Mouse (Mus musculus): ENCODE data around the gene Plgrkt.
"Not testable (repeated sequence)": the region's sequence is repeated elsewhere in the genome, so short reads cannot be mapped to it uniquely, and the experiment has no call there.

Plgrkt gene

GRCm38 (mm10) chr19:29366969-29367622, at the start of gene Plgrkt, which contains the start of gene Cd274:
TSS of gene Plgrkt (minus strand) at chr19:29367390.
TSS of gene Cd274 (plus strand) at chr19:29367455.
- DNase-seq (ENCODE audit: low spot score in 2 of 2): peak; percentile 59 to 69

DNA sequence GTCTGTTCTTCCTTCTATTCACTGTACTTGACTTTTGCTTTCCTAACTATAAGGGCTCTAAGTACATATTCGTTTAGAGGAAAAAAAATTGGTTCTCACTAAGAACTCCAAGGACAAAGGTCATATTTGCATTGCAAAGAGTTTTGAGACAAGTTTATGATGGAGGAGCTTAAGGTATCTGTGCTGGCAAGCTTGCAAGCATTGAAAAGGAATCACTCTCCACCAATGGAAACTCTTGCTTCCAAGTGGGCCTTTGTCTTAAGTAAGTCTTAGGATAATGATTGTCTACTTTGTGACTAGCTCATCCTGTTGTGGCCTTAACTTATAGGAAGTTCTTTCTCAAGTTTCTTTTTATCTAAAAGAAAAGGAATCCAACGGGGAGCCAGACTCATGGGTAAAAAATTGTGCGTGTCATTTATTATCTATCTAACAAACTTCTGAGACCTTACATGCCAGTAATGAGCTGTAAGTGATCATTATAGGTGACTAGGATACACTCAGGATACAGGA, 49.3 kb upstream of the Plgrkt start:
- DNase-seq (ENCODE audit: low spot score in 2 of 2): no peak

GRCm38 (mm10) chr19:29414917-29415316, 47.7 kb upstream of the Plgrkt start:
- not testable (repeated sequence) for DNase-seq (ENCODE audit: low spot score in 2 of 2)

DNA sequence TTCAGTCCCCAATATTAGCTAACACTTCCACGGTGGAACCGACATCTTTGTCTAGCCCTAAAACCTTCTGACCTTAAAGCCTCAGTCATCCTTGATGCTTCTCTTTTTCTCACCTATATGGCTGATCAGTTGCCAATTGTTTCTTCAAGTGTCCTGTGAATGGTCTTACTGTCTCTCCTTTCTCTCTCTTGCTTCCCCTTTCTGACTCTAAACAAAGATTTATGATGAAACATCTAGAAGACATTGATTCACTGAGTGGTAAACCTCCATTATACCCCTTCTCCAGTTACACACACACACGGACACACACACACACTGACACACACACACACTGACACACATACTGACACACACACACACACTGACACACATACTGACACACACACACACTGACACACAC, 47.3 kb upstream of the Plgrkt start:
- DNase-seq (ENCODE audit: low spot score in 2 of 2): no peak

DNA sequence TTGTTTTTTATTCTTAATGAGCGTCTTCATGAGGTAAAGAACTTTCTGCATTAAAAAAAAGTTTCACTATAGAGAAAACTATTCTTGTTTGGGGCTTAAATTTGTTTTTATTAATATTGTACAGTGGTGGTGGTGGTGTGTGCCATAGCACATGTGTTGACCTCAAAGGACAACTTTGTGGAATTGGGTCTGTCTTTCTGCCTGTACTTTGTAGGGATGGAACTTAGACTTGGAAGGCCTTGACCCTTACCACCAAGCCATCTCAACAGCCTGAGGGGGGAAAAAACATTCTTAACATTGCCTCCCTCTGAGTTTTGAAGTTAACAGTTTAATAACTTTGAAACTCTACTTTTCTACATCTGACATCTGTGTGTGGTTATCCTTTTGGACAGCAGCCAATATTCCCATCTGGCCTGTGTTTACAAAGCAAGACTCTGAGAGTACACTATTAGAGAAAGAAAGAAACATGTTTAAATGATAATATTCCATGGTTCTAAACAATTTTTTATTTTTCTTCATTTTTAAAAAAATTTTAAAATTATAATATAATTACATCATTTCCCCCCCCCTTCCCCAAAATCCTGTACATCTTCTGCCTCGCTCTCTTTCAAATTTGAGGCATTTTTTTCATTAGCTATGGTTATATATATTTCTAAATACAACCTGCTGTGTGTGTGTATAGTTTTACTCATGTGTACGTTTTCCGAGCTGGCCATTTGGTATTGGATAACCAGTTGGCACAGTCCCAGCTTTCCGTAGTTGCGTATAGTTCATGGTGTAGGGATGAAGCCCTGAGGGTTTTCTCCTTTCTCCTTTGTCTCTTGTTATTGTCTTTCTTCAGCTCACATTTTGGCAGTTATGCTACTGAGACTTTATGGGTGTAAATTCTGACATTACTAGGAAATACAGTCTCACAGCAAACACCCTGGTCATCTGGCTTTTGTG, 45.6 kb upstream of the Plgrkt start:
- DNase-seq (ENCODE audit: low spot score in 2 of 2): no peak

- no peak for DNase-seq (ENCODE audit: low spot score in 2 of 2)
Observed at GRCm38 (mm10) chr19:29410619-29411018, 43.4 kb upstream of the Plgrkt start, which contains the start of gene Pdcd1lg2. TSS of gene Pdcd1lg2 (plus strand) at chr19:29410919.

DNA sequence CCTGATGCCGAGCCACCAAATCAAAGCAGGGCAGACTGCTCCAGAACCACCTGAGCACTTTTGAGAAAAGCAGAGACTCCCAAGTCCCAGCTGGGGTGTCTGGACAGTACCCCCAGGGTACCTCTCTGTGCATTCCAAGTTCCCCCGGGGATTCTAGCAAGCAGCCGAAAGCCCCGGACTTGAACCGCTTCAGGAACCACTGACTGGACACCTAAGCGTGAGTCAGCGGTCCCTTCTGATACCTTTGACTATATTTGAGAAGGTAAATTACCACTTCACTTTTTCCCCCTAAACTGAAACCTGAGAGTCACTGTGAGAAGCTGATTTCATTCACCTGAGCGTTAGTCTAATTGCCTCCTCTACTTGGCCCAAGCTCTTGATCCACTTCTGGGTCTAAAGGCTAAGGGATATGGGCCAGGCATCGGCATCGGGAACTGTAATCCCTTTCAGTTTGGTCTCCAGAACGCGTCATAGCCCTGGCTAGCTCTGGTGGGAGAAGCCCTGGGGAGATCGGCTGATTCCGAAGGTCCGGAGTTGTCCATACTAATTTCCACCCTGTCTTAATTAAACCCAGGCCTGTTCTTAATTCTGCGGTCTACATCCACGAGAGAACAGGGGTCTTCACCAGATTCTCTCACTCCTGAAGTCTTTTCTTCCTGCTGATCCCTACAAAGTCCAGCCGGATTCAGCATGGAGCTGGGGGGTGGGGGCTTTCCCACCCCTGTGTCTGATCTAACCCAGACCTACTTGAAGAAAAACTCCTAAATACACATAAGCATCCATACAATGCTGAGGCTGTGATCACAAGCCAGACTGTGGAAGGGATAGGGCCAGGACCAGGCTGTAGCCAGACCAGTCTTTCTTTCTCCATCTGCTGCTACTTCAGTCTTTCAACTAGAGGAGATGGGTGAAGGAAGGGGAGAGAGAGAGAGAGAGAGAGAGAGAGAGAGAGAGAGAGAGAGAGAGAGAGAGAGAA, 39.1 kb upstream of the Plgrkt start:
- DNase-seq (ENCODE audit: low spot score in 2 of 2): no peak

DNA sequence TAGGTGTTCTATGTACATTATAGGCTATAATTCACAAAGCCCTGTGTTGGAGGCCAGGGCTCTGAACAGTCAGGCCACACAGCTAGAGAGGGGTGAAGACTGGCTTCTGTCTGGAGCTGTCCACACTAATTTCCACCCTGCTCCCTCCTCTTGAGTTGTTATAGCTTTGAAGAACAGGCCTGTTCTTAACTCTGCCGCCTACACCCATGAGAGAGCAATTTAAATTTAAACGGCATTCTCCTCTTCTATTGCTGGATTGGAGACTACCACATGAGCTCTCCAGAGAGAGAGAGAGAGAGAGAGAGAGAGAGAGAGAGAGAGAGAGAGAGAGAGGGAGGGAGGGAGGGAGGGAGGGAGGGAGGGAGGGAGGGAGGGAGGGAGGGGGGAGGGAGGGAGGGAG, 38.2 kb upstream of the Plgrkt start:
- no peak for DNase-seq (ENCODE audit: low spot score in 2 of 2)

GRCm38 (mm10) chr19:29403251-29403650, 36.1 kb upstream of the Plgrkt start:
- DNase-seq (ENCODE audit: low spot score in 2 of 2): no peak

- DNase-seq (ENCODE audit: low spot score in 2 of 2): no peak
Observed at GRCm38 (mm10) chr19:29402621-29403020, 35.4 kb upstream of the Plgrkt start.

DNA sequence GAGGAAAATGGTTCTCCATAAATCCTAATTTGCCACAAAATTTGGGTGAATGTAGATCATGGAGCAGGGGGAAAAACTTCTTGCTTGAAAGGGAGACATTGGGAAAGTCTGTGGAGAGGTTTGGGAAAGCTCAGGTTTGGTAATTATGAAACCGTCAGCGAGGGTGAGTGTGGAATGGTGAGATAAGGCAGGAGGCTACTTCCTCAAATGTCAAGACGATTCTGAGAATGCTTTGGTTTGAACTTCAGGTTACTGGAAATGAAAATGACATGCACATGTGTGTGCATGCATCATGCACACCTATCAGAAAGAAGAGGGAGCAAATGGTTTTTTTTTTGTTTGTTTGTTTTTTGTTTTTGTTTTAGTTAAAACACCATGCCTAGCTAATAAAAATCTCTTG, 33.3 kb upstream of the Plgrkt start:
- DNase-seq (ENCODE audit: low spot score in 2 of 2): no peak

DNA sequence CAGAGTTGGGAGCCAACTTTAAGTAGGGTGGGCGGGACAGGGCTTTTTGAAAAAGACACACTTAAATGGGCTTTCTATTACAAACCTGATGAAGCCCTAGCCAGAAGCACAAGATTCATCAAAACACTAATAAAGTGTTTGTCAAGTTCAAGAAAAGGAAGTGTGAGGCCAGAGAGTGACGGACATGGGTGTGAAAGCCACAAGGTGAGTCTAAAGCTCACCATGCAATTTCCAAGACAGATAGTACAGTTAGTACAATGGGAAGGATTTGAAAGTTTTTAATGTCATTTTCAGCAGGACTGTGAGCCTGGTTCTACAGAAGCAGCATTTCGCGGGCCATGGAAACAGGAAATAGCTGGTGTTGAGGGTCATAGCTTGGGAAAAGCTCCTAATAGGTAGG, 32.6 kb upstream of the Plgrkt start:
- no peak for DNase-seq (ENCODE audit: low spot score in 2 of 2)

- DNase-seq (ENCODE audit: low spot score in 2 of 2): no peak
Observed at GRCm38 (mm10) chr19:29396353-29396752, 29.2 kb upstream of the Plgrkt start.

- DNase-seq (ENCODE audit: low spot score in 2 of 2): no peak
Observed at GRCm38 (mm10) chr19:29394721-29395120, 27.5 kb upstream of the Plgrkt start.

DNA sequence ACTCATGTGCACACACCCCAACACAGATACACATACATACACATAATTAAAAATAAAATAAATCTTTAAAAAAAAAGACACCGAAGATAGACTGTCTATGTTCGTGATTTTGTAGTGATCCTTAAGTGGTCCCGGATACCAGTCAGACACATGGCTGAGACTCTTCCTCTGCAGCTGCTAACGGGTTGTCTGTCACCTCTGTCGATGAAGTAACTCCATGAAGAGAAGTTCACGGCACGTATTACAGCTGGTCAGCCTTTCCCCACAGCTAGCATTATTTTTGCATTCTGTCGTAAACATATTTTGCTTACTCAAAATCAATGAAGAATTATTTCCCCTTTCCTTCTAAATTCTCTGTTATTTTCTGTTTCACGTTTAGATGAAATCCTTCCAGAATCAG, 26.1 kb upstream of the Plgrkt start:
- DNase-seq (ENCODE audit: low spot score in 2 of 2): no peak

DNA sequence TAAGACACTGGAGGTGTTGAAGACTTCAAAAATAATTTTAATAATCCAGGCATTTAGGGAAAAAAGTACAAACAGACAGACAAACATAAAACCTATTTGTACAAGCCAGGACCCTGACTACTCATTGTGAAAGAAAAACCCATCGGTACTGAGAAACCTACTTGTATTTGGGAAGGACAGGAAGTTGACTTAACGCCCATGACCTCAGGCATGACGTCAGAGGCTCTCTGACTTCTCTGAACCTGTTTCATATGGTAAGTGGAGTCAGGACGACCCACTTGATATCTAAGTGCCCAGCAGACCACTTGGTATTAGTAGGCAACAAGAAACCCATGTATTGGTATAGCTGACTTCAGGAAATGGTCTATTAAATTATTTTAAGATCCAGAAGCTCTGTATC, 24.1 kb upstream of the Plgrkt start:
- DNase-seq (ENCODE audit: low spot score in 2 of 2): no peak

GRCm38 (mm10) chr19:29390483-29390882, 23.3 kb upstream of the Plgrkt start:
- DNase-seq (ENCODE audit: low spot score in 2 of 2): no peak

DNA sequence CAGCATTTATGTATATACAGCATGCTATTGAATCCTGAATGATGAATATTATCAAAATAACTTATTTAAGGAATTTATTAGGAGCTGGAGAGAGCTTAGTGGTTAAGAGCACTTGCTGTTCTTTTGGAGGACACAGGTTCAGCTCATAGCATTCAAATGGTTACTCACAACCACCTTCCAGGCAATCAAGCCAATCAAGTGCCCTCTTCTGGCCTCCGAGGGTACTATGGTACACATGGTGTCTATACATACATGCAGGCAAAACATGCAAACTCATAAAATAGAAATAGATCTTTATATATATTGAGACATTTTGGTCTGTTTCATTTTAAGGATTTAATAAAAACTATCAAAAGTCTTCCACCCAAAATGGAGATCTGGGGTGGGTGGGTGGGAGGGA, 21.6 kb upstream of the Plgrkt start:
- no peak for DNase-seq (ENCODE audit: low spot score in 2 of 2)

DNA sequence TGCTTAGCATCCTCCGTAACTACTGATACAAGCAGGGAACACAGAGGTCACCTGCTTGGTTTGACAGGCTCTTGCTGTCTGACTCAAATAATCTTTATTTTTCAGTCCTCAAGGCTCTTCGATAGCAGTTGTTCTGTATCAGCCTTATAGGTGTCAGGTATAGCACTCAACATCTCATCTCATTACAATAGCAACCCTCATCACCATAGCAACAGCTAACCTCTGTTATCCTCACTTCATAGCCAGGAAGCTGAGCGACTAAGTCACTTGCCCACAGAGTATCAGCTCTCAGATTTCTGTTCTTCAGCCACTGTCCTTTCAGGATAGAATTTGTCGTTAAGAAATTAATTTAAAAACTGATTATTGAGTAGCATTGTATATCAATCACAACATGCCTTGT, 18.6 kb upstream of the Plgrkt start:
- no peak for DNase-seq (ENCODE audit: low spot score in 2 of 2)

DNA sequence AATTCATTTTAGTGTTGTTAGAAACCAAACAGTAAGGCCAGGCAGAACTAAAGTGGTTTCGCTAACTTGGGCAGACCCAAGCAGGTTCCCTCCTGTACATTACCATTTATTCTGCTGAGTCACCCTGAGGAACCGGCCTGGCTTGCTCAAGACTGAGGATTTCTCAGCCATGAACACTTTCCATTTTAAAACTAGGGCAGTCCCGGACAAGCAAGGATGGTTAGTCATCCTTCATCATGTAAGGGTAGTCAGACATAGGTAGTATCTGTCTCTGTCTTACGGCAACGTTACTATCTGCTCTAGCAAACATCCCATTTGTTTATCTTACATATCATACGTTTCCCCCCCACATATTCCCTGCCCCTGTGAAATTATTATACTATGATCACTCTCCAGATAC, 17.8 kb upstream of the Plgrkt start:
- no peak for DNase-seq (ENCODE audit: low spot score in 2 of 2)

- no peak for DNase-seq (ENCODE audit: low spot score in 2 of 2)
Observed at GRCm38 (mm10) chr19:29384412-29384811, 17.2 kb upstream of the Plgrkt start.

DNA sequence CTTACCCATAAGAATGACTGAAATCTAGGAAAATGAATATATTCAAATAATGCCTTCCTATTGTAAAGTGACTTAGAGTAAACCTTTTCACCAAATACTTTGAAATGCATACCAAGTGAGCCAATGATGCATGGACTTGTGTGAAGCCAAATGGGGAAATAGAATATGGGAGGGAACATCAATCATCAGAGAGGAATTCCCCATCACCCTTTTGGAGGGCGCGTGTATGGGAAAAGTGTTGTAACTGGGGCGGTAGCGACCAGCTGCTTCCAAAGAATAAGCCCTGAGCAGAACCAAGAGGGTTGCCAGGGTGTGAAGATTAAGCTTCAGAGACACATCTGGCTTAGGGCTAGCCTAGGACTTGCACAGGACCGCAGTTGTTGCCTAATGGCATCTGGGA, 16.2 kb upstream of the Plgrkt start:
- no peak for DNase-seq (ENCODE audit: low spot score in 2 of 2)
